Mouse (Mus musculus): ENCODE measurements around the gene A930033H14Rik. TPM values are rescaled to one million over a fixed set of nuclear protein-coding genes. Genes with fewer than 3 reads are reported as not detected.

The A930033H14Rik gene
- polyA plus RNA-seq, 2 experiments = 3.2 to 4.2 TPM

- Histone ChIP-seq H3K27me3 (ENCODE audit: control insufficient read depth, insufficient read depth, low read length) (no peaks in the 10 kb centered on the region), H3K4me1 (ENCODE audit: control insufficient read depth, insufficient read depth, low read length) (0 out of 2 replicates have a peak, but pooled peaks cover 3% of the 10 kb centered on the region), H3K4me3 (replicated peaks; ENCODE audit: low read length) (no peak overlapping the region), H3K36me3 (ENCODE audit: control insufficient read depth, insufficient read depth, low read length) (peaks cover 6% of the 10 kb centered on the region), H3K9ac (ENCODE audit: low read depth, low read length, severe bottlenecking) (no peak overlapping the region), H3K9me3 (ENCODE audit: control insufficient read depth, low read length) (no peaks in the 10 kb centered on the region), H3K4me2 (replicated peaks; ENCODE audit: low read depth, low read length, severe bottlenecking) (no peak overlapping the region), H3K27ac (replicated peaks; ENCODE audit: low read depth, low read length) (no peak overlapping the region)
- DNase-seq (ENCODE audit: low spot score) (no peak), ATAC-seq (ENCODE audit: low FRiP score, low read depth) (no peak)
- WGBS = 92% methylated on average over 4 of the region's 4 CpGs
- TF ChIP-seq POLR2A (IDR thresholded peaks at IDR 0.05; ENCODE audit: borderline replicate concordance, extremely low read depth, insufficient read depth, insufficient read length) = no peak
Measured at GRCm38 (mm10) chr10:69245151-69245550, 32.3 kb upstream of the A930033H14Rik start.

GRCm38 (mm10) chr10:69240530-69240929 is 27.6 kb upstream of the A930033H14Rik start:
- H3K4me1 ChIP-seq (ENCODE audit: control insufficient read depth, insufficient read depth, low read length) = no peaks in the 10 kb centered on the region
- ATAC-seq (ENCODE audit: low FRiP score, low read depth) = no peak
- no peak overlapping the region for H3K4me3 ChIP-seq (replicated peaks; ENCODE audit: low read length)
- no peak overlapping the region for H3K4me2 ChIP-seq (replicated peaks; ENCODE audit: low read depth, low read length, severe bottlenecking)
- DNase-seq (ENCODE audit: low spot score) = no peak
- H3K27ac ChIP-seq (replicated peaks; ENCODE audit: low read depth, low read length) = no peak overlapping the region
- no peaks in the 10 kb centered on the region for H3K9me3 ChIP-seq (ENCODE audit: control insufficient read depth, low read length)
- H3K9ac ChIP-seq (ENCODE audit: low read depth, low read length, severe bottlenecking) = no peak overlapping the region
- TF ChIP-seq POLR2A (IDR thresholded peaks at IDR 0.05; ENCODE audit: borderline replicate concordance, extremely low read depth, insufficient read depth, insufficient read length) = no peak
- peaks cover 8% of the 10 kb centered on the region; the same call in 1 of the 2 replicates for H3K36me3 ChIP-seq (ENCODE audit: control insufficient read depth, insufficient read depth, low read length)
- WGBS = 96% methylated on average over 2 of the region's 2 CpGs
- no peaks in the 10 kb centered on the region for H3K27me3 ChIP-seq (ENCODE audit: control insufficient read depth, insufficient read depth, low read length)

GRCm38 (mm10) chr10:69238311-69238710 is 25.4 kb upstream of the A930033H14Rik start:
- H3K27ac ChIP-seq (replicated peaks; ENCODE audit: low read depth, low read length) = no peak overlapping the region
- H3K4me1 ChIP-seq (ENCODE audit: control insufficient read depth, insufficient read depth, low read length) = no peaks in the 10 kb centered on the region
- H3K9ac ChIP-seq (ENCODE audit: low read depth, low read length, severe bottlenecking) = no peak overlapping the region
- no peaks in the 10 kb centered on the region for H3K27me3 ChIP-seq (ENCODE audit: control insufficient read depth, insufficient read depth, low read length)
- H3K4me2 ChIP-seq (replicated peaks; ENCODE audit: low read depth, low read length, severe bottlenecking) = no peak overlapping the region
- 62% methylated on average over 6 of the region's 6 CpGs for whole genome bisulfite sequencing
- H3K36me3 ChIP-seq (ENCODE audit: control insufficient read depth, insufficient read depth, low read length) = peaks cover 8% of the 10 kb centered on the region; the same call in 1 of the 2 replicates
- TF ChIP-seq POLR2A (IDR thresholded peaks at IDR 0.05; ENCODE audit: borderline replicate concordance, extremely low read depth, insufficient read depth, insufficient read length) = no peak
- ATAC-seq (ENCODE audit: low FRiP score, low read depth) = peak; percentile 50; the same call in 1 of the 2 replicates
- H3K9me3 ChIP-seq (ENCODE audit: control insufficient read depth, low read length) = no peaks in the 10 kb centered on the region
- H3K4me3 ChIP-seq (replicated peaks; ENCODE audit: low read length) = no peak overlapping the region
- no peak for DNase-seq (ENCODE audit: low spot score)

GRCm38 (mm10) chr10:69237781-69238180 is 24.9 kb upstream of the A930033H14Rik start:
- Histone ChIP-seq H3K27ac (replicated peaks; ENCODE audit: low read depth, low read length) (no peak overlapping the region), H3K9me3 (ENCODE audit: control insufficient read depth, low read length) (no peaks in the 10 kb centered on the region), H3K36me3 (ENCODE audit: control insufficient read depth, insufficient read depth, low read length) (peaks cover 8% of the 10 kb centered on the region; the same call in 1 of the 2 replicates), H3K4me1 (ENCODE audit: control insufficient read depth, insufficient read depth, low read length) (no peaks in the 10 kb centered on the region), H3K4me2 (replicated peaks; ENCODE audit: low read depth, low read length, severe bottlenecking) (no peak overlapping the region), H3K4me3 (replicated peaks; ENCODE audit: low read length) (no peak overlapping the region), H3K9ac (ENCODE audit: low read depth, low read length, severe bottlenecking) (no peak overlapping the region), H3K27me3 (ENCODE audit: control insufficient read depth, insufficient read depth, low read length) (no peaks in the 10 kb centered on the region)
- no peak for DNase-seq (ENCODE audit: low spot score)
- no peak for ATAC-seq (ENCODE audit: low FRiP score, low read depth)
- no peak for TF ChIP-seq POLR2A (IDR thresholded peaks at IDR 0.05; ENCODE audit: borderline replicate concordance, extremely low read depth, insufficient read depth, insufficient read length)
- 84% methylated on average over 9 of the region's 9 CpGs for WGBS

- Histone ChIP-seq H3K4me3 (replicated peaks; ENCODE audit: low read length) (no peak overlapping the region), H3K4me1 (ENCODE audit: control insufficient read depth, insufficient read depth, low read length) (no peaks in the 10 kb centered on the region), H3K27ac (replicated peaks; ENCODE audit: low read depth, low read length) (no peak overlapping the region), H3K27me3 (ENCODE audit: control insufficient read depth, insufficient read depth, low read length) (no peaks in the 10 kb centered on the region), H3K4me2 (replicated peaks; ENCODE audit: low read depth, low read length, severe bottlenecking) (no peak overlapping the region), H3K36me3 (ENCODE audit: control insufficient read depth, insufficient read depth, low read length) (peaks cover 8% of the 10 kb centered on the region; the same call in 1 of the 2 replicates), H3K9me3 (ENCODE audit: control insufficient read depth, low read length) (no peaks in the 10 kb centered on the region), H3K9ac (ENCODE audit: low read depth, low read length, severe bottlenecking) (no peak overlapping the region)
- no peak for TF ChIP-seq POLR2A (IDR thresholded peaks at IDR 0.05; ENCODE audit: borderline replicate concordance, extremely low read depth, insufficient read depth, insufficient read length)
- DNase-seq (ENCODE audit: low spot score) (no peak), ATAC-seq (ENCODE audit: low FRiP score, low read depth) (no peak)
- 75% methylated on average over 3 of the region's 3 CpGs for WGBS
Measured at GRCm38 (mm10) chr10:69237185-69237584, 24.3 kb upstream of the A930033H14Rik start.

GRCm38 (mm10) chr10:69225951-69226350 is 13.1 kb upstream of the A930033H14Rik start:
- Histone ChIP-seq H3K9ac (ENCODE audit: low read depth, low read length, severe bottlenecking) (no peak overlapping the region), H3K4me2 (replicated peaks; ENCODE audit: low read depth, low read length, severe bottlenecking) (no peak overlapping the region), H3K27me3 (ENCODE audit: control insufficient read depth, insufficient read depth, low read length) (no peaks in the 10 kb centered on the region), H3K27ac (replicated peaks; ENCODE audit: low read depth, low read length) (no peak overlapping the region), H3K4me1 (ENCODE audit: control insufficient read depth, insufficient read depth, low read length) (no peaks in the 10 kb centered on the region), H3K36me3 (ENCODE audit: control insufficient read depth, insufficient read depth, low read length) (peaks cover 22% of the 10 kb centered on the region), H3K4me3 (replicated peaks; ENCODE audit: low read length) (no peak overlapping the region), H3K9me3 (ENCODE audit: control insufficient read depth, low read length) (no peaks in the 10 kb centered on the region)
- 85% methylated on average over 8 of the region's 8 CpGs for WGBS
- ATAC-seq (ENCODE audit: low FRiP score, low read depth) (no peak), DNase-seq (ENCODE audit: low spot score) (no peak)
- TF ChIP-seq POLR2A (IDR thresholded peaks at IDR 0.05; ENCODE audit: borderline replicate concordance, extremely low read depth, insufficient read depth, insufficient read length) = no peak
